Mouse (Mus musculus): ENCODE data around the gene Btbd19.

GRCm38 (mm10) chr4:117150212-117150733 is 24.7 kb upstream of the Btbd19 start:
- TF ChIP-seq CTCF (IDR thresholded peaks at IDR 0.05; ENCODE audit: low read depth, low read length) (no peak), POLR2A (IDR thresholded peaks at IDR 0.05; ENCODE audit: extremely low read depth, insufficient read depth, low read length) (no peak)
